Mouse (Mus musculus) testis, adult 2 months (tissue): ENCODE data around the gene Dnaaf1.

Source experiments
- CTCF ChIP-seq: fragments of 200-500 bp; IDR thresholded peaks from 2 replicates; pipeline ENCODE4 v1.5.1; 2012; ENCODE audit warnings: low read depth, mild to moderate bottlenecking, inconsistent platforms, low read length, moderate library complexity; ENCODE audit not compliant: control insufficient read depth, insufficient read depth, insufficient replicate concordance
- POLR2A ChIP-seq: fragments of 200-500 bp; IDR thresholded peaks from 2 replicates; pipeline ENCODE4 v1.6.1; 2012; ENCODE audit warnings: low read depth, mild to moderate bottlenecking, inconsistent platforms, low read length, moderate library complexity; ENCODE audit not compliant: control insufficient read depth

GRCm38 (mm10) chr8:119559402-119559720 lies 15.7 kb upstream of the Dnaaf1 start:
- TF ChIP-seq CTCF (no peak), POLR2A (0 out of 2 replicates have a peak, but pooled peaks have one; percentile 27)
